In genomic region chr6:49263081-49263846, GRCm38 (mm10) we compare ENCODE assay signal across 8 mouse cellular contexts. TPM values are rescaled to one million over a fixed set of nuclear protein-coding genes. Genes with fewer than 3 reads are reported as not detected.
DNase-seq lines count a peak whose midpoint lies in the region; ATAC-seq and TF ChIP-seq lines count a peak whose summit lies in the region.

No protein-coding gene starts in this region.

- H3K4me2 ChIP-seq in embryonic facial prominence, embryonic 14.5 days (ENCODE audit: low read depth, low read length) = peak overlapping the region; percentile 79
- H3K4me2 ChIP-seq in heart, postnatal 0 days (ENCODE audit: low read depth, low read length) = peak overlapping the region; percentile 85

- H3K27ac ChIP-seq in embryonic facial prominence, embryonic 14.5 days (replicated peaks; ENCODE audit: low read depth, low read length) = peak overlapping the region; percentile 98
- H3K27ac ChIP-seq in heart, postnatal 0 days (ENCODE audit: low read depth) = peak overlapping the region; percentile 96
- H3K27ac ChIP-seq in layer of hippocampus, adult 2 months = peak overlapping the region; percentile 99
- peak overlapping the region; percentile 97 for H3K27ac ChIP-seq in olfactory bulb, adult 2 months (ENCODE audit: insufficient read depth, low read depth, low read length)

- no peaks in the 10 kb centered on the region for H3K27me3 ChIP-seq in embryonic facial prominence, embryonic 14.5 days (replicated peaks; ENCODE audit: control insufficient read depth, insufficient read depth, low read length)
- no peaks in the 10 kb centered on the region for H3K27me3 ChIP-seq in heart, postnatal 0 days (ENCODE audit: control insufficient read depth, insufficient read depth, low read length)

- no peaks in the 10 kb centered on the region for H3K36me3 ChIP-seq in embryonic facial prominence, embryonic 14.5 days (ENCODE audit: control insufficient read depth, insufficient read depth, low read length)
- H3K36me3 ChIP-seq in heart, postnatal 0 days (replicated peaks; ENCODE audit: control insufficient read depth, insufficient read depth, low read length) = no peaks in the 10 kb centered on the region

- peaks cover 14% of the 10 kb centered on the region for H3K4me1 ChIP-seq in embryonic facial prominence, embryonic 14.5 days (ENCODE audit: control insufficient read depth, insufficient read depth, low read length)
- H3K4me1 ChIP-seq in heart, postnatal 0 days (ENCODE audit: control insufficient read depth, insufficient read depth) = peaks cover 28% of the 10 kb centered on the region
- H3K4me1 ChIP-seq in olfactory bulb, adult 2 months (ENCODE audit: control insufficient read depth, insufficient read depth, low read length) = no peaks in the 10 kb centered on the region

- peak; percentile 49 for ATAC-seq in activated CD4-positive, CD25-positive, alpha-beta regulatory T cell, adult 4 months
- ATAC-seq in embryonic facial prominence, embryonic 14.5 days (ENCODE audit: low read depth) = peak; percentile 70
- peak; percentile 65 for ATAC-seq in heart, postnatal 0 days (ENCODE audit: insufficient read depth, low read depth)

- peak overlapping the region; percentile 71 for H3K4me3 ChIP-seq in embryonic facial prominence, embryonic 14.5 days (ENCODE audit: low read depth, low read length)
- H3K4me3 ChIP-seq in heart, postnatal 0 days (ENCODE audit: low read depth, low read length) = peak overlapping the region; percentile 92
- H3K4me3 ChIP-seq in layer of hippocampus, adult 2 months = peak overlapping the region; percentile 94
- H3K4me3 ChIP-seq in olfactory bulb, adult 2 months (ENCODE audit: insufficient read depth, low read depth, low read length) = peak overlapping the region; percentile 95

- H3K9ac ChIP-seq in embryonic facial prominence, embryonic 14.5 days (ENCODE audit: low read depth, low read length) = peak overlapping the region; percentile 91
- peak overlapping the region; percentile 95 for H3K9ac ChIP-seq in heart, postnatal 0 days (replicated peaks; ENCODE audit: low read depth, low read length)

- TF ChIP-seq CTCF in heart, postnatal 0 days (IDR thresholded peaks at IDR 0.05; ENCODE audit: low read depth) = no peak
- no peak for TF ChIP-seq CTCF in layer of hippocampus, adult 2 months (conservative IDR thresholded peaks at IDR 0.05)
- TF ChIP-seq CTCF in olfactory bulb, adult 2 months (IDR thresholded peaks at IDR 0.05; ENCODE audit: insufficient read depth, low read depth, low read length) = no peak

- no peaks in the 10 kb centered on the region for H3K9me3 ChIP-seq in embryonic facial prominence, embryonic 14.5 days (ENCODE audit: control insufficient read depth, low read length)
- no peaks in the 10 kb centered on the region for H3K9me3 ChIP-seq in heart, postnatal 0 days (replicated peaks; ENCODE audit: control insufficient read depth, low read length)

- peak; percentile 70 for DNase-seq in CD4-positive, CD25-positive, alpha-beta regulatory T cell, adult 2 months (ENCODE audit: low read depth, low spot score)
- DNase-seq in embryonic facial prominence, embryonic 14.5 days (ENCODE audit: low spot score) = peak; percentile 49
- peak; percentile 54 for DNase-seq in heart, postnatal 0 days (ENCODE audit: low spot score)
- DNase-seq in layer of hippocampus, adult 2 months (ENCODE audit: low spot score in 2 of 2) = peak; percentile 5 to 22
- peak; percentile 73 for DNase-seq in lung, postnatal 10 days
- peak; percentile 64 for DNase-seq in thymus, postnatal 14 days

- no peak for TF ChIP-seq EP300 in heart, postnatal 0 days (IDR thresholded peaks at IDR 0.05; ENCODE audit: low read depth)

- under 1% methylated on average over 48 of the region's 71 CpGs for WGBS in embryonic facial prominence, embryonic 14.5 days
- under 1% methylated on average over 71 of the region's 71 CpGs for WGBS in heart, postnatal 0 days
- under 1% methylated on average over 68 of the region's 71 CpGs for WGBS in olfactory bulb, adult 2 months

- no peak for TF ChIP-seq POLR2A in olfactory bulb, adult 2 months (IDR thresholded peaks at IDR 0.05; ENCODE audit: insufficient read depth, low read depth, low read length)

RNA-seq across cellular contexts. Expression of gene Tra2a, which starts 0.6 kb away (rescaled TPM):
- polyA plus RNA-seq in activated CD4-positive, CD25-positive, alpha-beta regulatory T cell, adult 4 months (2017; shearing (Covaris generic)) = 10 to 100 TPM; 29.2 to 30.3 TPM
- 39.6 and 40.6 TPM in 2 replicates for polyA plus RNA-seq in embryonic facial prominence, embryonic 14.5 days (2014; fragmentation: Nextera tagmentation; extraction: Ambion mirVana)
- total RNA-seq in heart, postnatal 0 days (2014; rRNA removed; ENCODE audit: low replicate concordance) = 33.6 and 41.8 TPM in 2 replicates
- 26.0 and 32.5 TPM in 2 replicates for polyA plus RNA-seq in heart, postnatal 0 days (2015; fragmentation: Nextera tagmentation; extraction: Ambion mirVana)
- total RNA-seq in layer of hippocampus, adult 2 months (2021) = 10 to 100 TPM; 69.9 to 86.9 TPM
- polyA plus RNA-seq in olfactory bulb, adult 2 months (2012; ENCODE audit: insufficient read depth, insufficient read length, low replicate concordance, missing spikeins) = not detected in 2 replicates

RNA-seq across cellular contexts. Expression of gene Igf2bp3, which starts 48.5 kb away (rescaled TPM):
- 1 to 10 TPM; 2.5 to 4.6 TPM for polyA plus RNA-seq in activated CD4-positive, CD25-positive, alpha-beta regulatory T cell, adult 4 months (2017; shearing (Covaris generic))
- polyA plus RNA-seq in embryonic facial prominence, embryonic 14.5 days (2014; fragmentation: Nextera tagmentation; extraction: Ambion mirVana) = 49.4 and 61.6 TPM in 2 replicates
- 9.4 and 21.5 TPM in 2 replicates for total RNA-seq in heart, postnatal 0 days (2014; rRNA removed; ENCODE audit: low replicate concordance)
- 19.0 and 21.0 TPM in 2 replicates for polyA plus RNA-seq in heart, postnatal 0 days (2015; fragmentation: Nextera tagmentation; extraction: Ambion mirVana)
- total RNA-seq in layer of hippocampus, adult 2 months (2021) = not detected
- polyA plus RNA-seq in olfactory bulb, adult 2 months (2012; ENCODE audit: insufficient read depth, insufficient read length, low replicate concordance, missing spikeins) = not detected in 2 replicates

RNA-seq across cellular contexts. Expression of gene Ccdc126, which starts 55.8 kb away (rescaled TPM):
- 10 to 100 TPM; 11.1 to 14.8 TPM for polyA plus RNA-seq in activated CD4-positive, CD25-positive, alpha-beta regulatory T cell, adult 4 months (2017; shearing (Covaris generic))
- polyA plus RNA-seq in embryonic facial prominence, embryonic 14.5 days (2014; fragmentation: Nextera tagmentation; extraction: Ambion mirVana) = 10.9 and 12.5 TPM in 2 replicates
- total RNA-seq in heart, postnatal 0 days (2014; rRNA removed; ENCODE audit: low replicate concordance) = 4.3 and 6.9 TPM in 2 replicates
- polyA plus RNA-seq in heart, postnatal 0 days (2015; fragmentation: Nextera tagmentation; extraction: Ambion mirVana) = 8.3 and 9.2 TPM in 2 replicates
- total RNA-seq in layer of hippocampus, adult 2 months (2021) = 1 to 10 TPM; 9.3 to 9.9 TPM
- not detected in 2 replicates for polyA plus RNA-seq in olfactory bulb, adult 2 months (2012; ENCODE audit: insufficient read depth, insufficient read length, low replicate concordance, missing spikeins)

Comparison
In these comparisons a context has a peak if more than half of its experiments do, and no peak if none do; other contexts are left out.
1. Peak in every context shown above with its lines: DNase-seq, ATAC-seq, H3K4me3 ChIP-seq and H3K27ac ChIP-seq.
2. DNase-seq: peak in every context shown above with its lines; median percentile 73 in lung, postnatal 10 days; 70 in CD4-positive, CD25-positive, alpha-beta regulatory T cell, adult 2 months; 64 in thymus, postnatal 14 days; 54 in heart, postnatal 0 days; 49 in embryonic facial prominence, embryonic 14.5 days; 14 in layer of hippocampus, adult 2 months.